Mouse (Mus musculus) thymus, postnatal 10 days (tissue): ENCODE data around the gene Gm49394.

Experiments used
- DNase-seq, 2 experiments: peaks; one replicate each; pipeline ENCODE4 v3.0.0; 2021; ENCODE audit warnings: low spot score in 2 of 2

Gm49394 gene

DNA sequence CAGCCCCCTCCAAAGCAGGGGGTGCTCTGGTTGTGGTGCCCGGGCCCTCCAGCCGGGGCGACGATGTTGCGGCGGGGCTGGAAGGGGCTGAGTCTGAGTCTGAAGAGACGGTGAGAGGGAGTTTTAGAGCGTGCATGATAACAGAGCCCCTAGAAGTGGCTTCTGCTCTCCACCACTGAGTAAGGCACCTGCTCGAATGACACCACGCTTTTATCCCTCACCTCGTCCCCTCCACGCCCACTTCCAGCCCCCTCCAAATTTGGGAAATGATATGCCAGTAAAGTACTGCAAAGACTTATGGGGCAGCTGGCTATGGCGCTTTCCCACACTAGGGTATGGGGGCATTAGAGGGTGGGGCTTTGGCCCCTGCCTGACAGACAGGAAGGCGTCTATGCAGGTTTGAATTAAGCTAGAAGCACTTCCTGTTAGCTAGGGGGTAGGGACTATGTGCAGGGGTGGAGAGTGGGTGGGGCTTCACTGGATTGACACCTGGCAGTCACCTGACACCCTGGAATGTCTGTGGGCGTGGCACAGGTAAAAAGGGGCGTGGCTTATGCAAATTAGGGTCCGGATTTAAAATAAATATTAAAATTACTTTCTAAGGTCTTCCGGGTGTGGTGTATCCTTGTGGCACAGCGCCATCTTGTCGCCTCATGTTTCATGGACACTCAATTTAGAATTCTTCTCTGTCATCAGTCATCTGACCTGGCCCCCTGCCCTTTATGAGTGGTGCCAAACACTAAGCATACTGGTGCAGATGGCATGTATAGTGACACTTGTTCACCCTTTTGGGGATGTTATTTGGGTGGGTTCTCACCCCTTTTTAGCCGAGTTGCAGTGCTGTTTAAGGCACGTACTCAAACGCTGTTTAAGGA lies at the start of gene Gm49394:
TSS of gene Gm49394 (minus strand) at position 192 of the 875 bp plus-strand sequence.
- DNase-seq: no peak

- peak; percentile 22 to 61 for DNase-seq
Observed at GRCm38 (mm10) chr7:142714783-142715498, 45.2 kb upstream of the Gm49394 start.

GRCm38 (mm10) chr7:142706873-142707272 lies 37.1 kb upstream of the Gm49394 start:
- DNase-seq: no peak

GRCm38 (mm10) chr7:142699334-142699860 lies 29.7 kb upstream of the Gm49394 start:
- no peak for DNase-seq

GRCm38 (mm10) chr7:142678611-142679010 lies 8.9 kb upstream of the Gm49394 start:
- no peak for DNase-seq

DNA sequence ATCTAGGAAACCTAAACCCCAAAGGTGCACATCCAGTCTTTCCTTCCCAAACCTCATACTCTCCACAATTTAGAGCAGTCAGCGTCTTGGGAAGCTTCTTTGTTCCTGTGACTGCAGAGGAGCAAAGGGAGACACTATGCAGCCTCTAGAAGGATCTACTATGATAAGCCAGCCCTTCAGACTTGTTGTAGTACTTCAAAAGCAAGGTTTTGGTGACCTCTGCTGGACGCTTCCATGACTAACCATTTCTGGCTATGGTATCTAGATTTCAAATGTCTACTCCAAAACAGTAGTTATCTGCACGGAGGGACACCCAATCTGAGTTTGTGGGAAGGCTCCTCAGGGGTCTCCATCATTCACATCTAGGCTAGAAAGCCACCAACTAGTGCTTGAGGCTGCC lies 5.9 kb upstream of the Gm49394 start:
- DNase-seq: no peak

- DNase-seq: no peak
Observed at GRCm38 (mm10) chr7:142675141-142675540, 5.4 kb upstream of the Gm49394 start.

DNA sequence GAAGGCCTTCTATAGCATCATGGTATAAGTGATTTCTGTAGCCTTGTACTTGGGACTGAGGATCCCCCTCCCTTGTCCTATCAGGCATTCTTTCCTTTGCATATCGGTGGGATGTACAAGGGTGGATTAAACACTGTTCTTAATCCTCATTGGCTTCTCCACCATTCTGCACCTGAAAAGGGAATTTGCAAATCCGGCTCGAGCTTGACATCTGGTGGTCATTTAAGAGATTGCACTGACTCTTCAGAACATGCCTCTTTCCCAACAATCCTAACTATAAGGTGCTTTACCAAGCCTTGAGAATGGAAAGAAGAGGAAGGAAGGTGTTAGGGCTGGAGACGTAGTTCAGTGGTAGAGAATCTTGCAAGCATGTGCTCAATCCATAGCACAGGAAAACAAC lies 2.4 kb upstream of the Gm49394 start:
- DNase-seq: peak in 1 of 2 experiments; percentile 30

DNA sequence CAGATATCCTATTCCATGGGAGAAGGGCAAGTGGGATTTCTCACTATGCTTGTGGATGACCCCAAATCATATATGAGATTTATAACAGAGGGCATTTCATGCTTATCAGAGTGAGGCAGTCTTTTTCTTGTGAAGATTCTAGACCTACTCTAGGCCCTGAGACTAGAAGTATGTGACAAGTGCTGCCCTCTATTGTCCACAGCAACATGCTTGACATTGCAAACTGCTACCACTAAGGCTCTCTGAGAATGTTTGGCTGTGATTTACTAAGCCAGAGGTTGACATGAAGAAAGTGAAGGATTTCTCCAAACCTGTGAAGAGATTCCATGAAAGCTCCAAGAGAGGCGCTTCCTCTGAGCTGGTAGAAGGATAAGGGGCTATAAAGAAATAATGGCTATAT lies 1.3 kb upstream of the Gm49394 start:
- DNase-seq: no peak

DNA sequence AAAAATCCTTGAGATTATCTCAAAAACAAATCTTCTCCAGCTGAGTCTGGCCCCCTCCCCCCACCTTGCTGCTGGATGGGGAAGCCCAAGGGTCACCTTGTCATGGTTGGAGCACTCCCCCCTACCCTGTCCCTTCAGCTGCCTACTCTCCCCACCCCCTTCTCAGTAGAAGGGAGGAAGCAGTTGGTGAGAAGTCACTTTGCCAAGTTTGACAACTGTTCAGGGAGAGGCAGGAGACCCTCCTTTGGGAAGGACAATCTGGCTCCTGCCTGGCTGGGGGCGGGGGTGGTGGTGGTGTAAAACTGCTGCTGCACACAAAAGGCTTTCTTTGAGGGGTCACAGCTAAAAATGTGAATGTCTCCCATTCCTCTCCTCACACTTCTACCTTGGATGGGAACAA lies 1.4 kb downstream of the Gm49394 start:
- DNase-seq: no peak

DNA sequence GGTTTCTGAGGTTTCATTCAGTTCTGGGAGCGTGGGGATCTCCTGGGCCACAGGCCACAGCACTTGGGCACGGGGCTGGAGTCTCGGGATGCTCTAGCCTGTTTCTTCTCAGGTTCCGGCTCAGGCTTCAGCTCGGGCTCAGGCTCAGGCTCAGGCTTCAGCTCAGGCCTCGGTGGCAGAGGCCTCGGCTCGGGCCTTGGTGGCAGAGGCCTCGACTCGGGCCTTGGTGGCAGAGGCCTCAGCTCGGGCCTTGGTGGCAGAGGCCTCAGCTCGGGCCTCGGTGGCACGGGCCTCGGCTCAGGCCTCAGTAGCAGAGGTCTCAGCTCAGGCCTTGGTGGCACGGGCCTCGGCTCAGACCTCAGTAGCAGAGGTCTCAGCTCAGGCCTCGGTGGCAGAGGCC lies 2.2 kb downstream of the Gm49394 start:
- DNase-seq: no peak

- DNase-seq: no peak
Observed at GRCm38 (mm10) chr7:142666659-142667058, 3.1 kb downstream of the Gm49394 start, which contains the start of gene Igf2. Igf2 (minus strand) TSS chr7:142666816.

DNA sequence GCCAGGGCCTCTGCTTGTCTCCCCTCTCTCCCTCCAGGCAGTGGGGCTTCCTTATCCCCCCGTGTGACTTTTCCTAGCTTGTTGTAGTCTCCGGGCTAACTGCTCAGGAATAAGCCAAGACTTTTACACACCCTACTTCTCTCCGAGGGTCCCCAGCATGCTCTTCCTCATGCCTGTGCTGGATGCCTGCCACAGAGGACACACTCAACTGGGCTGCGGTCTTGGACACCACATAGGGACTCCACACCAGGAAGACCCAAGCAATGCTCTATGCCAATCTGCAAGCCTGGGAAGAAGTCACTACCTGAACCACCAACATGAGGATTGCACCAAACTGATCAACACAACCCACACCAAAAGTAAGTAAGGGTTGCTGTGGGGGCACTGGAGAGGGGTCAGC lies 3.6 kb downstream of the Gm49394 start:
- DNase-seq: no peak

- no peak for DNase-seq
Observed at GRCm38 (mm10) chr7:142665364-142665763, 4.4 kb downstream of the Gm49394 start.

DNA sequence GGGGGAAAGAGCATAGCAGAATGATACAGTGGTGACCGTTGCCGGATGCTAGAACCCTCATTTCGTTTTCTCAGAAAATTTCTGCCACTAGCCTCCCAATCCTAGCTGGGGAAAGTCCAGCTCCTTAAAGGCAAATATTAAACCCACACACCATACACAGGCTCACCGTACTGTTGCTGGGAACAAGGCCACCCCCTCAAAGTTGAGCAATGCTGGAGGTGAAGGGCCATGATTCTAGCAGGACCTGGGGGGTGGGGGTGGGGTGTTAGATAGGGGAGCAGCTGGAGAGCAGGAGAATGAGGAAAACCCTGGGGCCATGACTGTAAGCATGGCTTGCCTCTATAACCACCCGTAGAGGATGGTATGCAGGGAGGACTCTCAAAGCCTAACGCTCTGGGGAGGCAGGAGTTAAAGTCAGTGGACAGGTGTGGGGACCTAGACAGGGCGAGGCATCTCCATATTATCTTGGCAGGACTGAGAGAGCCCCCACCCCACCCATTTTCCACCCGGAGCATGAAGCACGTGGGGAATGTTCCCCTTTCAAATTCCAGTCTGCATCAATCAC lies 5.2 kb downstream of the Gm49394 start:
- DNase-seq: no peak

DNA sequence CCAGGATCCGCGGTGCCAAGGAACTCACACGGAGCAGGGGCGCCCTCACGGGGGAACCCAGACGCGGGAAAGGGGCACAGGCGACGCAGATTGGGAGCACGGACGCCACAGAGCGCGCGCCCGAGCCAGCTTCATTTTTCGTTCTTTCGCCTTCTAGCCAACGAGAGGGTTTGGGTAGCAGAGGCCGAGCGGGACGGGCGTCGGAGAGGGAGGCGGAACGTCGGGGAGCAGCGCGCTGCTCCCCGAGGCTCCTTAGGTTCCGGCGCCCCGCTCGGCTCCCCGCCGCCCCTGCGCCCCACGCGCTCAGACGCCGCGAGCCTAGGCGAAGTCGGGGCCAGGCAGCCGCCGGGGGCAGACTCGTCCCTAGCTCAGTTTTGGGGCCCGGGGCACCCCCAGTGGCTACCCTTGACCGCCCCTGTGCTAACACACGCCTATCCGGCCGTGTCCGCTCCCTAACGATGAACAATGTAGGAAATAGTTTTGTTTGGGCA lies 5.8 kb downstream of the Gm49394 start:
- no peak for DNase-seq

- no peak for DNase-seq
Observed at GRCm38 (mm10) chr7:142663151-142663550, 6.6 kb downstream of the Gm49394 start.

GRCm38 (mm10) chr7:142661811-142662210 lies 7.9 kb downstream of the Gm49394 start:
- DNase-seq: no peak

GRCm38 (mm10) chr7:142661046-142661445 lies 8.7 kb downstream of the Gm49394 start:
- no peak for DNase-seq

DNA sequence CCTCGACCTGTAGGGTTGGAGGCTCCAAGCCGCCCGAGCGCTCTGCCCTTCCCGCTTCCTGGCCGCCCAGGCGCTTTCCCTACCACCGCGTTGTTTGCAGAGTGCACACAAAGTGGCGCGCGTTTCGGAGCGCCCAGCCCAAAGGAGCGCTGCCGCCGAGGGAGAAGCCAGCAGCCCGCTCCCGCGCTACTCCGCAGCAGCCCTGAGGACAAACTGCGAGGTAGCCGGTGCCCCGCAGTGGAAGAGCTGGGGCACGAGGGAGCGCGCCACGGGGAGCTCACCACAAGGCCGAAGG lies 9.1 kb downstream of the Gm49394 start:
- no peak for DNase-seq

DNA sequence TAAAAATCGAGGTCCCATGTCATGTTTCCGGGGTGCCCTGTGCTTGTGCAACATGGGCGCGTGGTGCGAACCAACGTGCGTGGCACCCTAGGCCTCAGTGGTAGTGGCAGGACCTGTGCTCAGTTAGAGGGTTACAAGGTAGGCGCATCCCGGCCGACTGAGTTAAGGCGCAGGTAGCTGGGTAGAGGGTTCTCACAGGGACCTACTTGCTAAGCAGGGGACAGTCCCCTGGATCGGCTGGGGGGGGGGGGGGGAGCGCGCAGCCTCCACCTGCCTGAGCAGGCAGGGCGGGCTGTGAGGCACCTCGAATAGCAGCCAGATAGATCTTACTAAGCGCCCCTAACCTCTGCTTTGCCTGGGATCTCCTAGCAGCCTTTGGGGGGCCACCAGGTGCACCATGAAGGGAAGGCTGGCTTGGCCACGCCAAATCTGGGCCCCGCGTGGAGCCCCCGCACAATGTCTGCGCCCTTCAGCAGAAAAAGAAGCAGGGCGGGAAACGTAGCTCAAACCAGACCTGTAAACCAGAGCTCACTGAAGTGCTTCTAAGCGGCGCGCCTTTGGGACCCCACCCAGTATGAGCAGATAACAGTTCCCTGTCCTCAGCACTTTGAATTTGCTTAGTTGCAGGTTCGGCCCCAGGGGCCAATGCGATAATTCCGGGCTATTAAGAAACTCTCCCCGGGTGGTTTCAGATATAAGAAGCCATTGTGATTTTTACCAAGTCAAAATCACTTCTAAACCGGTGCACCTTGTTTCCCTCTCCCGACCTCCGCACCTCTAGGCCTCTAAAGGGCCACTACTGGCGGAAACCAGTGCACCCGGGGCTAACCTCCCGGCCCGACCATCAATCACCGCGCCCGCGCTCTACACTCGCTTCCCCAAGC lies 9.7 kb downstream of the Gm49394 start:
- DNase-seq: no peak
